23 mouse cellular contexts compared by ENCODE assay signal in the genomic region with DNA sequence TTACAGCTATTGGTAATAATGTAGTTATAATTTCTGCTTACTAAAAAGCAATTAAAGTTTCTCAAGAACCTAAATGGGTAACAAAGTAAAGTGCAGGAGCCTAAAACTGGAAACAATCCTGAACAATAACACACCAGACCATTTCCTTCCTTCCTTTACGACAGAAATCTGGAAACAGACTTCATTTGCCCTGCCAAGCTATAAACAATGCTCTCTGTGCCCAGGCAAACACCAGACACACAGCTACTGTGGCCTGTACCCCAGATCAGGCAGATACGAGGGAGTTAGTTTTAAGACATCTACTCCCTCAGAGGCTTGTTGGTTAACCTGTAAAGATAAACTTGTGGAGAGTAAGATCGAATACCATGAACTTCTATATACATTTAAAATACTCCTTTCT. TPM values are rescaled to one million over a fixed set of nuclear protein-coding genes. Genes with fewer than 3 reads are reported as not detected.
A peak's percentile ranks its signal among the peaks of the same experiment; 100 is the strongest.
DNase-seq lines count a peak whose midpoint lies in the region; ATAC-seq lines count a peak whose summit lies in the region.
"Had no signal": no experiment of that assay in that cellular context is flagged by ENCODE, and none has a peak within 500 bp of the region (broad histone marks: within the 10 kb centered on the region; RNA-seq: fewer than 3 reads in every experiment).

No protein-coding gene starts in this region.

- no peaks in the 10 kb centered on the region for H3K36me3 ChIP-seq in heart, embryonic 11.5 days (ENCODE audit: control insufficient read depth, insufficient read depth, low read length)
- H3K36me3 ChIP-seq in kidney, embryonic 16.5 days (ENCODE audit: insufficient read depth, low read length) = no peaks in the 10 kb centered on the region
- H3K36me3 ChIP-seq in limb, embryonic 12.5 days = 0 out of 2 replicates have a peak, but pooled peaks cover 3% of the 10 kb centered on the region

- intact Hi-C loops in heart, postnatal 14 days (cut with DNase I) = no loop called here

- WGBS in heart, embryonic 11.5 days (ENCODE audit: insufficient replicate concordance) = 66% methylated on average over 3 of the region's 3 CpGs
- 53% methylated on average over 3 of the region's 3 CpGs for WGBS in kidney, embryonic 16.5 days
- WGBS in limb, embryonic 12.5 days = 38% methylated on average over 3 of the region's 3 CpGs

- H3K4me2 ChIP-seq in heart, embryonic 11.5 days = no peak overlapping the region
- H3K4me2 ChIP-seq in kidney, embryonic 16.5 days (replicated peaks; ENCODE audit: low read depth, low read length) = no peak overlapping the region
- no peak overlapping the region for H3K4me2 ChIP-seq in limb, embryonic 12.5 days
- H3K4me2 ChIP-seq: liver, embryonic 11.5 days had no signal

- H3K9me3 ChIP-seq in heart, embryonic 11.5 days (replicated peaks; ENCODE audit: control insufficient read depth, low read length) = no peaks in the 10 kb centered on the region
- H3K9me3 ChIP-seq in kidney, embryonic 16.5 days (ENCODE audit: low read length) = no peaks in the 10 kb centered on the region
- no peaks in the 10 kb centered on the region for H3K9me3 ChIP-seq in limb, embryonic 12.5 days

- no peaks in the 10 kb centered on the region for H3K27me3 ChIP-seq in heart, embryonic 11.5 days (ENCODE audit: control insufficient read depth, insufficient read depth, low read length)
- H3K27me3 ChIP-seq in kidney, embryonic 16.5 days (ENCODE audit: insufficient read depth, low read length) = no peaks in the 10 kb centered on the region
- no peaks in the 10 kb centered on the region for H3K27me3 ChIP-seq in limb, embryonic 12.5 days

- H3K4me1 ChIP-seq in heart, embryonic 11.5 days (ENCODE audit: control insufficient read depth, insufficient read depth, low read length) = peaks cover 9% of the 10 kb centered on the region; the same call in 1 of the 2 replicates
- no peaks in the 10 kb centered on the region for H3K4me1 ChIP-seq in kidney, embryonic 16.5 days (ENCODE audit: insufficient read depth, low read length)
- peaks cover 15% of the 10 kb centered on the region; the same call in 1 of the 2 replicates for H3K4me1 ChIP-seq in limb, embryonic 12.5 days (replicated peaks)

- H3K9ac ChIP-seq in heart, embryonic 11.5 days (ENCODE audit: low read depth, low read length) = no peak overlapping the region
- H3K9ac ChIP-seq in kidney, embryonic 16.5 days (replicated peaks; ENCODE audit: low read length) = no peak overlapping the region
- H3K9ac ChIP-seq in limb, embryonic 12.5 days (replicated peaks) = no peak overlapping the region

- DNase-seq in heart, postnatal 14 days = no peak
- DNase-seq in kidney, postnatal 4 days = no peak
- peak; percentile 59 for DNase-seq in lung, postnatal 25 days (ENCODE audit: low spot score)
- DNase-seq in urinary bladder, postnatal 4 days (ENCODE audit: low spot score in 2 of 2) = no peak
- DNase-seq in spleen, postnatal 10 days (ENCODE audit: low spot score in 2 of 2) = no peak
- DNase-seq: adrenal gland, postnatal 36 days; B cell, adult 2 months; cerebellum, adult 11-12 months; cerebellum, postnatal 25 days; embryo, embryonic 11 days; kidney, adult 11 months; layer of hippocampus, postnatal 36 days; retina, postnatal 1 day; thymus, postnatal 14 days had no signal

- H3K4me3 ChIP-seq in heart, embryonic 11.5 days (ENCODE audit: low read depth, low read length) = no peak overlapping the region
- H3K4me3 ChIP-seq in kidney, embryonic 16.5 days (ENCODE audit: low read length) = no peak overlapping the region
- no peak overlapping the region for H3K4me3 ChIP-seq in limb, embryonic 12.5 days (replicated peaks)
- H3K4me3 ChIP-seq: layer of hippocampus, adult 2 months had no signal

- no peak for ATAC-seq in heart, embryonic 11.5 days (replicated peaks; ENCODE audit: insufficient number of reproducible peaks, low FRiP score, low TSS enrichment)
- ATAC-seq in kidney, embryonic 16.5 days (ENCODE audit: low FRiP score, low TSS enrichment) = no peak
- ATAC-seq in limb, embryonic 12.5 days (ENCODE audit: insufficient number of reproducible peaks, insufficient read depth, low FRiP score, low TSS enrichment, low read depth) = no peak
- ATAC-seq: forebrain, embryonic 16.5 days; midbrain, embryonic 16.5 days had no signal

- peak overlapping the region; percentile 62; the same call in 1 of the 2 replicates for H3K27ac ChIP-seq in heart, embryonic 11.5 days (ENCODE audit: low read depth, low read length)
- H3K27ac ChIP-seq in kidney, embryonic 16.5 days (ENCODE audit: low read length) = 0 out of 2 replicates have a peak overlapping the region, but pooled peaks have one; percentile 22
- peak overlapping the region; percentile 64 for H3K27ac ChIP-seq in limb, embryonic 12.5 days
- H3K27ac ChIP-seq: layer of hippocampus, adult 2 months; stomach, postnatal 0 days had no signal

RNA-seq across cellular contexts. Expression of a gene that starts 38.7 kb away (rescaled TPM):
- polyA plus RNA-seq in heart, embryonic 11.5 days (2014; fragmentation: Nextera tagmentation; extraction: Ambion mirVana) = 25.2 and 28.7 TPM in 2 replicates
- 10 to 100 TPM; 13.9 to 14.9 TPM for total RNA-seq in heart, postnatal 14 days (2021)
- 19.7 and 20.5 TPM in 2 replicates for polyA plus RNA-seq in kidney, embryonic 16.5 days (2015; fragmentation: Nextera tagmentation; extraction: Ambion mirVana)
- 17.2 and 17.6 TPM in 2 replicates for polyA plus RNA-seq in limb, embryonic 12.5 days (2016; fragmentation: Nextera tagmentation; extraction: Ambion mirVana)

RNA-seq across cellular contexts. Expression of a gene that starts 38.8 kb away (rescaled TPM):
- 2.8 and 3.2 TPM in 2 replicates for polyA plus RNA-seq in heart, embryonic 11.5 days (2014; fragmentation: Nextera tagmentation; extraction: Ambion mirVana)
- total RNA-seq in heart, postnatal 14 days (2021) = 1 to 10 TPM; 1.4 to 1.5 TPM
- 6.7 and 7.1 TPM in 2 replicates for polyA plus RNA-seq in kidney, embryonic 16.5 days (2015; fragmentation: Nextera tagmentation; extraction: Ambion mirVana)
- 7.4 and 9.4 TPM in 2 replicates for polyA plus RNA-seq in limb, embryonic 12.5 days (2016; fragmentation: Nextera tagmentation; extraction: Ambion mirVana)
- total RNA-seq: hematopoietic stem cell, adult 5-6 weeks had no signal
